Mouse (Mus musculus) forebrain, embryonic 14.5 days (tissue): ENCODE results near the gene Fam189a1. TPM values are rescaled to one million over a fixed set of nuclear protein-coding genes. Genes with fewer than 3 reads are reported as not detected.

ENCODE experiments used
- ATAC-seq: fragments of 200-750 bp; cut with Nextera tagmentation; 2 replicates; pipeline ENCODE4 v1.8.0; 2017; ENCODE audit warnings: mild to moderate bottlenecking, moderate library complexity
- DNase-seq: peaks from one replicate; pipeline ENCODE4 v3.0.0-alpha.2; 2015; ENCODE audit warnings: low spot score
- H3K27ac ChIP-seq: fragments of 300-500 bp; sonication (generic); 2 replicates; pipeline ENCODE4 v1.5.1; 2014; ENCODE audit warnings: low read depth, mild to moderate bottlenecking, control low read depth, low read length, moderate library complexity
- H3K27me3 ChIP-seq: fragments of 300-500 bp; sonication (generic); replicated peaks from 2 replicates; pipeline ENCODE4 v1.6.1; 2014; ENCODE audit warnings: low read length, control low read depth, mixed read lengths; ENCODE audit not compliant: control insufficient read depth, insufficient read depth
- H3K36me3 ChIP-seq: fragments of 300-500 bp; sonication (generic); 2 replicates; pipeline ENCODE4 v1.6.1; 2014; ENCODE audit warnings: low read length, control low read depth; ENCODE audit not compliant: control insufficient read depth, insufficient read depth
- H3K4me1 ChIP-seq: fragments of 300-500 bp; sonication (generic); 2 replicates; pipeline ENCODE4 v1.6.1; 2014; ENCODE audit warnings: antibody characterized with exemption, low read length, control low read depth; ENCODE audit not compliant: control insufficient read depth, insufficient read depth
- H3K4me2 ChIP-seq: fragments of 300-500 bp; sonication (generic); 2 replicates; pipeline ENCODE4 v1.6.1; 2014; ENCODE audit warnings: mild to moderate bottlenecking, control low read depth, low read length
- H3K4me3 ChIP-seq: fragments of 300-500 bp; sonication (generic); 2 replicates; pipeline ENCODE4 v1.5.1; 2014; ENCODE audit warnings: low read depth, low read length, control low read depth
- H3K9ac ChIP-seq: fragments of 300-500 bp; sonication (generic); 2 replicates; pipeline ENCODE4 v1.6.1; 2014; ENCODE audit warnings: mild to moderate bottlenecking, low read length, control low read depth, moderate library complexity
- H3K9me3 ChIP-seq: fragments of 300-500 bp; sonication (generic); replicated peaks from 2 replicates; pipeline ENCODE4 v1.6.1; 2016; ENCODE audit warnings: low read length, control low read depth, mixed read lengths; ENCODE audit not compliant: control insufficient read depth
- WGBS: fragments of 180-500 bp; shearing (Covaris S2); extraction: QIAGEN DNeasy Blood & Tissue Kit; methylation state at CpG from one replicate; pipeline ENCODE4 v1.1.7; 2014; 5-methylcytosine and 5-hydroxymethylcytosine counted together
- polyA plus RNA-seq: library from polyadenylated mRNA; unstranded; fragments of >200 nt; fragmentation: Nextera tagmentation; extraction: Ambion mirVana; gene quantifications from 2 replicates; pipeline ENCODE4 v1.2.1, GENCODE M21; 2014

Gene Fam189a1
- polyA plus RNA-seq, 1 experiment from 2014 or later: 2.6 TPM

GRCm38 (mm10) chr7:64882243-64882642 lies 274.1 kb downstream of the Fam189a1 start:
- no peaks in the 10 kb centered on the region for H3K9me3 ChIP-seq
- WGBS: 73% methylated on average over 6 of the region's 6 CpGs

GRCm38 (mm10) chr7:64881387-64881786 lies 275.0 kb downstream of the Fam189a1 start:
- Histone ChIP-seq H3K27me3 (no peaks in the 10 kb centered on the region), H3K4me2 (no peak overlapping the region), H3K36me3 (no peaks in the 10 kb centered on the region), H3K9me3 (no peaks in the 10 kb centered on the region), H3K27ac (no peak overlapping the region), H3K4me1 (peaks cover 10% of the 10 kb centered on the region; the same call in 1 of the 2 replicates), H3K4me3 (no peak overlapping the region), H3K9ac (no peak overlapping the region)
- no peak for DNase-seq
- 82% methylated on average over 7 of the region's 7 CpGs for WGBS
- ATAC-seq: no peak

More at GRCm38 (mm10) chr7:64882243-64882642, 274.1 kb downstream of the Fam189a1 start:
- H3K4me2 ChIP-seq: no peak overlapping the region
- H3K36me3 ChIP-seq: no peaks in the 10 kb centered on the region
- H3K4me1 ChIP-seq: peaks cover 10% of the 10 kb centered on the region; the same call in 1 of the 2 replicates
- no peak overlapping the region for H3K4me3 ChIP-seq
- DNase-seq (no peak), ATAC-seq (no peak)
- H3K9ac ChIP-seq: no peak overlapping the region
- H3K27me3 ChIP-seq: no peaks in the 10 kb centered on the region
- H3K27ac ChIP-seq: no peak overlapping the region

GRCm38 (mm10) chr7:64880415-64880814 lies 276.0 kb downstream of the Fam189a1 start:
- no peak overlapping the region for H3K9ac ChIP-seq
- peaks cover 10% of the 10 kb centered on the region; the same call in 1 of the 2 replicates for H3K4me1 ChIP-seq
- ATAC-seq (no peak), DNase-seq (no peak)
- H3K27me3 ChIP-seq: no peaks in the 10 kb centered on the region
- no peak overlapping the region for H3K4me3 ChIP-seq
- no peaks in the 10 kb centered on the region for H3K9me3 ChIP-seq
- WGBS: 91% methylated on average over 5 of the region's 5 CpGs
- no peak overlapping the region for H3K27ac ChIP-seq
- H3K36me3 ChIP-seq: no peaks in the 10 kb centered on the region
- no peak overlapping the region for H3K4me2 ChIP-seq

GRCm38 (mm10) chr7:64874941-64875340 lies 281.4 kb downstream of the Fam189a1 start:
- Histone ChIP-seq H3K27ac (no peak overlapping the region), H3K4me3 (no peak overlapping the region), H3K4me1 (peaks cover 12% of the 10 kb centered on the region), H3K36me3 (no peaks in the 10 kb centered on the region; the same call in 1 of the 2 replicates), H3K9ac (no peak overlapping the region), H3K27me3 (no peaks in the 10 kb centered on the region), H3K9me3 (no peaks in the 10 kb centered on the region), H3K4me2 (no peak overlapping the region)
- DNase-seq (no peak), ATAC-seq (no peak)
- 87% methylated on average over 4 of the region's 4 CpGs for WGBS

- Histone ChIP-seq H3K9me3 (no peaks in the 10 kb centered on the region), H3K27ac (peak overlapping the region; percentile 31), H3K36me3 (no peaks in the 10 kb centered on the region; the same call in 1 of the 2 replicates), H3K4me1 (peaks cover 12% of the 10 kb centered on the region), H3K4me3 (peak overlapping the region; percentile 85), H3K27me3 (no peaks in the 10 kb centered on the region), H3K4me2 (peak overlapping the region; percentile 49), H3K9ac (peak overlapping the region; percentile 46)
- WGBS: 37% methylated on average over 11 of the region's 11 CpGs
- DNase-seq: no peak
- peak; percentile 40 for ATAC-seq
Observed at GRCm38 (mm10) chr7:64873266-64873665, 283.1 kb downstream of the Fam189a1 start.

GRCm38 (mm10) chr7:64872743-64873241 lies 283.6 kb downstream of the Fam189a1 start, which contains the start of gene Nsmce3:
Gene Nsmce3 (minus strand): TSS chr7:64872997.
- peak within 1 kb of the TSS; percentile 94 for H3K9ac ChIP-seq
- H3K36me3 ChIP-seq: no peaks in the 10 kb centered on the region; the same call in 1 of the 2 replicates
- H3K9me3 ChIP-seq: no peaks in the 10 kb centered on the region
- H3K27ac ChIP-seq: peak within 1 kb of the TSS; percentile 96
- H3K27me3 ChIP-seq: no peaks in the 10 kb centered on the region
- peaks cover 12% of the 10 kb centered on the region for H3K4me1 ChIP-seq
- peak within 1 kb of the TSS; percentile 85 for H3K4me3 ChIP-seq
- under 1% methylated on average over 57 of the region's 57 CpGs for WGBS
- DNase-seq: peak; percentile 98
- peak within 1 kb of the TSS; percentile 90 for H3K4me2 ChIP-seq
- peak; percentile 96 for ATAC-seq

- Histone ChIP-seq H3K9me3 (no peaks in the 10 kb centered on the region), H3K4me3 (peak overlapping the region; percentile 85), H3K4me1 (peaks cover 12% of the 10 kb centered on the region), H3K27me3 (no peaks in the 10 kb centered on the region), H3K4me2 (peak overlapping the region; percentile 90), H3K36me3 (no peaks in the 10 kb centered on the region; the same call in 1 of the 2 replicates), H3K9ac (peak overlapping the region; percentile 94), H3K27ac (peak overlapping the region; percentile 96)
- WGBS: 1% methylated on average over 33 of the region's 33 CpGs
- DNase-seq (no peak), ATAC-seq (peak; percentile 63)
Observed at GRCm38 (mm10) chr7:64871987-64872742, 284.2 kb downstream of the Fam189a1 start.

GRCm38 (mm10) chr7:64869549-64870065 lies 286.8 kb downstream of the Fam189a1 start:
- peaks cover 12% of the 10 kb centered on the region for H3K4me1 ChIP-seq
- H3K9me3 ChIP-seq: no peaks in the 10 kb centered on the region
- no peak overlapping the region for H3K9ac ChIP-seq
- ATAC-seq: no peak
- WGBS: 84% methylated on average over 6 of the region's 6 CpGs
- DNase-seq: no peak
- no peak overlapping the region for H3K27ac ChIP-seq
- H3K4me2 ChIP-seq: no peak overlapping the region
- no peaks in the 10 kb centered on the region; the same call in 1 of the 2 replicates for H3K36me3 ChIP-seq
- no peak overlapping the region for H3K4me3 ChIP-seq
- no peaks in the 10 kb centered on the region for H3K27me3 ChIP-seq

- WGBS: 68% methylated on average over 3 of the region's 3 CpGs
- DNase-seq: no peak
- no peak for ATAC-seq
Observed at GRCm38 (mm10) chr7:64863538-64863937, 292.8 kb downstream of the Fam189a1 start.

More at GRCm38 (mm10) chr7:64863538-64863937, 292.8 kb downstream of the Fam189a1 start:
- H3K27ac ChIP-seq: no peak overlapping the region
- H3K9ac ChIP-seq: no peak overlapping the region
- no peaks in the 10 kb centered on the region for H3K9me3 ChIP-seq
- no peaks in the 10 kb centered on the region for H3K36me3 ChIP-seq
- no peak overlapping the region for H3K4me3 ChIP-seq
- H3K4me1 ChIP-seq: no peaks in the 10 kb centered on the region
- no peaks in the 10 kb centered on the region for H3K27me3 ChIP-seq
- no peak overlapping the region for H3K4me2 ChIP-seq
